Mouse (Mus musculus): ENCODE data around the gene Spry1.

GRCm38 (mm10) chr3:37649281-37649680 is 9.5 kb downstream of the Spry1 start:
- no peak for TF ChIP-seq CTCF (IDR thresholded peaks at IDR 0.05; ENCODE audit: extremely low read depth, insufficient read depth, low read length)
- no peak for TF ChIP-seq POLR2A (IDR thresholded peaks at IDR 0.05; ENCODE audit: extremely low read depth, insufficient read depth, low read length)

Data from cortical plate, adult 2 months (tissue).